Comparison of ENCODE assay signal across 11 mouse cellular contexts in the genomic region with DNA sequence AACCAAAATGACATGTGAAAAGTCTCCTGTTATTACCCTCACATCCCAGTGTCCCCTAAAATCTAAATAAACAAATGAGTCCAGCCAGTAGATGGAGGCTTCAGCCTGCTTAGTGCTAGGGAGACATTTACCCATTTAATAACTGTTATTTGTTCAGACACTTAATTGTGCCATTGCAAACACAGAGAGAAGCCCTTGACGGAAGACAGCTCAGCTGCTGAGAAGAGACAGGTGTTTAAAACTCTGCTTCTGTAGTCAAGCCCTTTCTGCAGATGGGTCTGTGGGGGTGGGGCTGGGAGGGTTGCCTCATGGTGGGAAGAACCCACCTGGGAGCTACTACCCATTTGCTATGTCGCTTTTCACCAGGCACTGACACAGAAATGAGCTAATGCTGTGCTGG.
"Had no signal": no experiment of that assay in that cellular context is flagged by ENCODE, and none has a peak within 500 bp of the region (broad histone marks: within the 10 kb centered on the region; RNA-seq: fewer than 3 reads in every experiment).

No protein-coding gene starts in this region.

- H3K36me3 ChIP-seq: limb, embryonic 13.5 days; neural tube, embryonic 12.5 days had no signal

- H3K4me1 ChIP-seq: limb, embryonic 13.5 days; neural tube, embryonic 12.5 days had no signal

- H3K9ac ChIP-seq: limb, embryonic 13.5 days; liver, embryonic 14.5 days; neural tube, embryonic 12.5 days had no signal

- H3K4me2 ChIP-seq: limb, embryonic 13.5 days; neural tube, embryonic 12.5 days had no signal

- H3K27ac ChIP-seq: limb, embryonic 13.5 days; liver, embryonic 14.5 days; neural tube, embryonic 12.5 days had no signal

- H3K4me3 ChIP-seq: limb, embryonic 13.5 days; neural tube, embryonic 12.5 days had no signal

- DNase-seq: kidney, adult 8-10 months; kidney, postnatal 25 days; layer of hippocampus, adult 9-11 months; left cerebral cortex, postnatal 4 days; lung, adult 18-20 months; right cerebral cortex, postnatal 4 days; spleen, adult 18-20 months; thymus, postnatal 4 days had no signal

- H3K9me3 ChIP-seq: limb, embryonic 13.5 days; neural tube, embryonic 12.5 days had no signal

- H3K27me3 ChIP-seq: limb, embryonic 13.5 days; neural tube, embryonic 12.5 days had no signal
